Mouse (Mus musculus): ENCODE data around the gene Parpbp. TPM values are rescaled to one million over a fixed set of nuclear protein-coding genes. Genes with fewer than 3 reads are reported as not detected.

The Parpbp gene
- total RNA-seq (2017) = 0.49 to 4.7 TPM (median 1.3 TPM) in 3 replicates

- ATAC-seq (replicated peaks; ENCODE audit: insufficient number of reproducible peaks, low FRiP score, low TSS enrichment, poor library complexity, severe bottlenecking) = peak; percentile 86
Observed at GRCm38 (mm10) chr10:88146707-88147477, at the start of gene Parpbp, which contains the start of gene Nup37. Gene Parpbp (minus strand): TSS chr10:88146941. Gene Nup37 (plus strand): TSS chr10:88146992.

GRCm38 (mm10) chr10:88167438-88168077 lies 20.8 kb upstream of the Parpbp start:
- no peak for ATAC-seq (replicated peaks; ENCODE audit: insufficient number of reproducible peaks, low FRiP score, low TSS enrichment, poor library complexity, severe bottlenecking)

- no peak for ATAC-seq (replicated peaks; ENCODE audit: insufficient number of reproducible peaks, low FRiP score, low TSS enrichment, poor library complexity, severe bottlenecking)
Observed at GRCm38 (mm10) chr10:88166158-88166557, 19.4 kb upstream of the Parpbp start.

- ATAC-seq (replicated peaks; ENCODE audit: insufficient number of reproducible peaks, low FRiP score, low TSS enrichment, poor library complexity, severe bottlenecking) = no peak
Observed at GRCm38 (mm10) chr10:88162676-88163075, 15.9 kb upstream of the Parpbp start.

GRCm38 (mm10) chr10:88162096-88162495 lies 15.4 kb upstream of the Parpbp start:
- ATAC-seq (replicated peaks; ENCODE audit: insufficient number of reproducible peaks, low FRiP score, low TSS enrichment, poor library complexity, severe bottlenecking) = no peak

GRCm38 (mm10) chr10:88151658-88152057 lies 4.9 kb upstream of the Parpbp start:
- ATAC-seq (replicated peaks; ENCODE audit: insufficient number of reproducible peaks, low FRiP score, low TSS enrichment, poor library complexity, severe bottlenecking) = no peak

GRCm38 (mm10) chr10:88150381-88150780 lies 3.6 kb upstream of the Parpbp start:
- ATAC-seq (replicated peaks; ENCODE audit: insufficient number of reproducible peaks, low FRiP score, low TSS enrichment, poor library complexity, severe bottlenecking) = no peak

GRCm38 (mm10) chr10:88146187-88146586 lies 554 bp downstream of the Parpbp start:
- no peak for ATAC-seq (replicated peaks; ENCODE audit: insufficient number of reproducible peaks, low FRiP score, low TSS enrichment, poor library complexity, severe bottlenecking)

- ATAC-seq (replicated peaks; ENCODE audit: insufficient number of reproducible peaks, low FRiP score, low TSS enrichment, poor library complexity, severe bottlenecking) = no peak
Observed at GRCm38 (mm10) chr10:88135630-88136029, 11.1 kb downstream of the Parpbp start.

GRCm38 (mm10) chr10:88119721-88120120 lies 27.0 kb downstream of the Parpbp start:
- ATAC-seq (replicated peaks; ENCODE audit: insufficient number of reproducible peaks, low FRiP score, low TSS enrichment, poor library complexity, severe bottlenecking) = no peak

- no peak for ATAC-seq (replicated peaks; ENCODE audit: insufficient number of reproducible peaks, low FRiP score, low TSS enrichment, poor library complexity, severe bottlenecking)
Observed at GRCm38 (mm10) chr10:88113290-88113689, 33.5 kb downstream of the Parpbp start.

- ATAC-seq (replicated peaks; ENCODE audit: insufficient number of reproducible peaks, low FRiP score, low TSS enrichment, poor library complexity, severe bottlenecking) = no peak
Observed at GRCm38 (mm10) chr10:88106169-88106568, 40.6 kb downstream of the Parpbp start.

GRCm38 (mm10) chr10:88090772-88091171 lies 56.0 kb downstream of the Parpbp start, which contains the start of gene Pmch:
Gene Pmch (plus strand): TSS chr10:88091072.
- ATAC-seq (replicated peaks; ENCODE audit: insufficient number of reproducible peaks, low FRiP score, low TSS enrichment, poor library complexity, severe bottlenecking) = no peak

GRCm38 (mm10) chr10:88067377-88067776 lies 79.4 kb downstream of the Parpbp start:
- no peak for ATAC-seq (replicated peaks; ENCODE audit: insufficient number of reproducible peaks, low FRiP score, low TSS enrichment, poor library complexity, severe bottlenecking)

GRCm38 (mm10) chr10:88064872-88065271 lies 81.9 kb downstream of the Parpbp start:
- ATAC-seq (replicated peaks; ENCODE audit: insufficient number of reproducible peaks, low FRiP score, low TSS enrichment, poor library complexity, severe bottlenecking) = no peak

- no peak for ATAC-seq (replicated peaks; ENCODE audit: insufficient number of reproducible peaks, low FRiP score, low TSS enrichment, poor library complexity, severe bottlenecking)
Observed at GRCm38 (mm10) chr10:88063436-88063835, 83.3 kb downstream of the Parpbp start.

GRCm38 (mm10) chr10:88056950-88057649 lies 89.6 kb downstream of the Parpbp start:
- no peak for ATAC-seq (replicated peaks; ENCODE audit: insufficient number of reproducible peaks, low FRiP score, low TSS enrichment, poor library complexity, severe bottlenecking)

- no peak for ATAC-seq (replicated peaks; ENCODE audit: insufficient number of reproducible peaks, low FRiP score, low TSS enrichment, poor library complexity, severe bottlenecking)
Observed at GRCm38 (mm10) chr10:88054233-88054985, 92.3 kb downstream of the Parpbp start.

Measured in monocyte, adult 5-6 weeks (primary cell).